Mouse (Mus musculus) lung, embryonic 15.5 days (tissue): ENCODE measurements around the gene C8b. TPM values are rescaled to one million over a fixed set of nuclear protein-coding genes. Genes with fewer than 3 reads are reported as not detected.

Source experiments
- ATAC-seq: fragments of 200-750 bp; cut with Nextera tagmentation; 2 replicates; pipeline ENCODE4 v1.8.0; 2017; ENCODE audit warnings: moderate number of reproducible peaks, borderline replicate concordance; ENCODE audit not compliant: low FRiP score, low TSS enrichment; ENCODE audit errors: extremely low read depth
- H3K27ac ChIP-seq: fragments of 300-500 bp; sonication (generic); 2 replicates; pipeline ENCODE4 v1.5.1; 2015; ENCODE audit warnings: moderate library complexity, mild to moderate bottlenecking, inconsistent platforms
- H3K27me3 ChIP-seq: fragments of 300-500 bp; sonication (generic); 2 replicates; pipeline ENCODE4 v1.6.1; 2015; ENCODE audit warnings: inconsistent platforms
- H3K36me3 ChIP-seq: fragments of 300-500 bp; sonication (generic); 2 replicates; pipeline ENCODE4 v1.6.1; 2015; ENCODE audit warnings: inconsistent platforms
- H3K4me1 ChIP-seq: fragments of 300-500 bp; sonication (generic); 2 replicates; pipeline ENCODE4 v1.6.1; 2015; ENCODE audit warnings: inconsistent platforms
- H3K4me2 ChIP-seq: fragments of 300-500 bp; sonication (generic); 2 replicates; pipeline ENCODE4 v1.6.1; 2015; ENCODE audit warnings: inconsistent platforms, mild to moderate bottlenecking, moderate library complexity
- H3K4me3 ChIP-seq: fragments of 300-500 bp; sonication (generic); 2 replicates; pipeline ENCODE4 v1.5.1; 2015; ENCODE audit warnings: mild to moderate bottlenecking, inconsistent platforms
- H3K9ac ChIP-seq: fragments of 300-500 bp; sonication (generic); 2 replicates; pipeline ENCODE4 v1.6.1; 2015; ENCODE audit warnings: inconsistent platforms
- H3K9me3 ChIP-seq: fragments of 300-500 bp; sonication (generic); 2 replicates; pipeline ENCODE4 v1.6.1; 2016; ENCODE audit warnings: inconsistent platforms
- WGBS: fragments of 180-500 bp; shearing (Covaris S2); methylation state at CpG from one replicate; pipeline ENCODE4 v1.1.7; 2015; 5-methylcytosine and 5-hydroxymethylcytosine counted together
- polyA plus RNA-seq: library from polyadenylated mRNA; unstranded; fragments of >200 nt; fragmentation: Nextera tagmentation; extraction: Ambion mirVana; gene quantifications from 2 replicates; pipeline ENCODE4 v1.2.1, GENCODE M21; 2015

The C8b gene
- polyA plus RNA-seq, 1 experiment from 2014 or later = 0.06 TPM

DNA sequence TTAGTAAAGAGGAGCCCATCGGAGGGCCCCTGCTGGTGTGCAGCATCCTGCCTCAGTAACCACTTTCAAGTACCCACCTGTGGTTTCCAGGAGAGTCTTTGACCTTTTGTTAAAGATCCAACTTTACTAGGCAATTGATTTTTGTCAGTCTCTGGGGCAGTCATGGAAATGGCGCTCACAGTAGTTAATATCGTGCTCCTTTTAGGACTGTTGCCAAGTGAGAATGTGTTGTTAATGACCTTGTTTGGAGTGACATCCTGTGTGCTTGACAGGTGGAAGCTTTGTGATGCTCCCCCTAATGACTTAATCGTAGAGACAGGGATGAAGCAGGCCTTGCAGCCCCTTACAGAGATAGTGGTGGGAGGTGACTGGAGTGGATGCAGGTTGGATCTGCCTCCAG is 4.2 kb downstream of the C8b start:
- no peak overlapping the region for H3K9ac ChIP-seq
- WGBS = 34% methylated on average over 4 of the region's 4 CpGs

GRCm38 (mm10) chr4:104775601-104776000 is 9.5 kb downstream of the C8b start:
- Histone ChIP-seq H3K4me2 (no peak overlapping the region), H3K4me3 (no peak overlapping the region), H3K36me3 (no peaks in the 10 kb centered on the region), H3K9me3 (no peaks in the 10 kb centered on the region), H3K9ac (no peak overlapping the region), H3K4me1 (no peaks in the 10 kb centered on the region), H3K27me3 (no peaks in the 10 kb centered on the region), H3K27ac (no peak overlapping the region)
- ATAC-seq = no peak
- WGBS = 68% methylated on average over 3 of the region's 3 CpGs

More for the DNA sequence above, 4.2 kb downstream of the C8b start:
- H3K4me2 ChIP-seq = no peak overlapping the region
- no peak overlapping the region for H3K27ac ChIP-seq
- no peaks in the 10 kb centered on the region for H3K36me3 ChIP-seq
- no peaks in the 10 kb centered on the region for H3K9me3 ChIP-seq
- no peak overlapping the region for H3K4me3 ChIP-seq
- H3K27me3 ChIP-seq = no peaks in the 10 kb centered on the region
- no peaks in the 10 kb centered on the region for H3K4me1 ChIP-seq
- ATAC-seq = no peak

DNA sequence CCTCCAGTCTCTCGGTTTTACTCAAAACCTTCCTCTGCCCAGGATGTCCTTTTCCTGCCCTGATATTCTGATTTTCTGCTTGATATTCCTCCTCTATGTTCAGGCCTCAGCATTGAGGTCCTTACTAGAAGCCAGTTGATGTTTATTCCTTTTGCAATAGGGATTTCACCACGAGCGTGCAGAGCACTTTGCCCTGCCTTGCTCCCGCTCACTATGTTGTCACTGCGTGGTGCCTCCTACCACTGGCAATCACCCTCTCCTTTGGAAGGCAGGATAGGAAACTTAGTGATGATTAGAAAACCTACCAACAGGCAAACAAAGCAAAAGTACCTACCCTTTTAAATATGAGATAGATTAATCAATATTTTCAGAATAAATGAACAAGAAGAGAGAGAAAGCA is 13.3 kb downstream of the C8b start:
- 77% methylated on average over 5 of the region's 5 CpGs for WGBS
- Histone ChIP-seq H3K27me3 (no peaks in the 10 kb centered on the region), H3K4me1 (no peaks in the 10 kb centered on the region), H3K4me3 (no peak overlapping the region), H3K36me3 (no peaks in the 10 kb centered on the region), H3K27ac (no peak overlapping the region), H3K9ac (no peak overlapping the region), H3K9me3 (no peaks in the 10 kb centered on the region), H3K4me2 (no peak overlapping the region)
- no peak for ATAC-seq

- no peak for ATAC-seq
- H3K4me2 ChIP-seq = no peak overlapping the region
- H3K9me3 ChIP-seq = no peaks in the 10 kb centered on the region
- no peaks in the 10 kb centered on the region for H3K36me3 ChIP-seq
- no peak overlapping the region for H3K27ac ChIP-seq
- no peaks in the 10 kb centered on the region for H3K4me1 ChIP-seq
- H3K9ac ChIP-seq = no peak overlapping the region
- H3K27me3 ChIP-seq = no peaks in the 10 kb centered on the region
- 88% methylated on average over 3 of the region's 3 CpGs for WGBS
- no peak overlapping the region for H3K4me3 ChIP-seq
Measured at GRCm38 (mm10) chr4:104781441-104781840, 15.3 kb downstream of the C8b start.

GRCm38 (mm10) chr4:104782346-104782745 is 16.2 kb downstream of the C8b start:
- no peak for ATAC-seq
- H3K9ac ChIP-seq = no peak overlapping the region
- H3K4me3 ChIP-seq = no peak overlapping the region
- H3K9me3 ChIP-seq = no peaks in the 10 kb centered on the region
- no peaks in the 10 kb centered on the region for H3K4me1 ChIP-seq
- WGBS = 73% methylated on average over 4 of the region's 4 CpGs
- H3K4me2 ChIP-seq = no peak overlapping the region
- no peaks in the 10 kb centered on the region for H3K27me3 ChIP-seq
- no peak overlapping the region for H3K27ac ChIP-seq
- no peaks in the 10 kb centered on the region for H3K36me3 ChIP-seq

GRCm38 (mm10) chr4:104792111-104792510 is 26.0 kb downstream of the C8b start:
- Histone ChIP-seq H3K4me1 (no peaks in the 10 kb centered on the region), H3K4me2 (no peak overlapping the region), H3K27ac (no peak overlapping the region), H3K9me3 (no peaks in the 10 kb centered on the region), H3K4me3 (no peak overlapping the region), H3K9ac (no peak overlapping the region), H3K36me3 (no peaks in the 10 kb centered on the region), H3K27me3 (no peaks in the 10 kb centered on the region)
- 79% methylated on average over 4 of the region's 4 CpGs for WGBS
- ATAC-seq = no peak

- Histone ChIP-seq H3K9me3 (no peaks in the 10 kb centered on the region), H3K36me3 (no peaks in the 10 kb centered on the region), H3K9ac (no peak overlapping the region), H3K27ac (no peak overlapping the region), H3K27me3 (no peaks in the 10 kb centered on the region), H3K4me2 (no peak overlapping the region), H3K4me3 (no peak overlapping the region), H3K4me1 (no peaks in the 10 kb centered on the region)
- ATAC-seq = no peak
- WGBS = 82% methylated on average over 9 of the region's 9 CpGs
Measured at GRCm38 (mm10) chr4:104798951-104799350, 32.8 kb downstream of the C8b start.

DNA sequence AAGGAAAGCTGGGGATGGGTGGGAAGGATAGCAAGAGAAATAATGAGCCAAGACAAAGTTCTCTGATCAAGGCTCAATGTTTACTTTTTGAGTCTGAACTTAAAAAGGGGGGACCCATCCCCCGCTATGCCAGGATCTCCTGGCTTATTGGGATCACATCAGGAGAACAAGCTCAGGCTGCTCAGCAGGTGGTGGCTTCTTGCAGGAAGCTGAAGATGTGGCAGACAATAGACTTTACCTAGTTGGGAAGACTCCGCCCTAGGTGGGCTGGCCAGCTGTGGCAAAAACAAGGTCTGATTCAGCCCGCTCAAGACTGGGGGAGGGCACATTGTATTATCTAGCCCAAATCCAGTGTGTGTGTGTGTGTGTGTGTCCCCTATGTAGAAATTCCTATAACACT is 35.5 kb downstream of the C8b start:
- Histone ChIP-seq H3K36me3 (no peaks in the 10 kb centered on the region), H3K27me3 (no peaks in the 10 kb centered on the region), H3K4me2 (no peak overlapping the region), H3K4me3 (no peak overlapping the region), H3K9me3 (no peaks in the 10 kb centered on the region), H3K9ac (no peak overlapping the region), H3K27ac (no peak overlapping the region), H3K4me1 (no peaks in the 10 kb centered on the region)
- 89% methylated on average over 3 of the region's 3 CpGs for WGBS
- ATAC-seq = no peak

- Histone ChIP-seq H3K36me3 (no peaks in the 10 kb centered on the region), H3K4me2 (no peak overlapping the region), H3K9ac (no peak overlapping the region), H3K4me3 (no peak overlapping the region), H3K4me1 (no peaks in the 10 kb centered on the region), H3K27ac (no peak overlapping the region), H3K27me3 (no peaks in the 10 kb centered on the region), H3K9me3 (no peaks in the 10 kb centered on the region)
- no peak for ATAC-seq
- 48% methylated on average over 4 of the region's 4 CpGs for WGBS
Measured at GRCm38 (mm10) chr4:104804100-104804499, 38.0 kb downstream of the C8b start.

- no peaks in the 10 kb centered on the region for H3K9me3 ChIP-seq
- 72% methylated on average over 19 of the region's 19 CpGs for WGBS
- H3K27me3 ChIP-seq = no peaks in the 10 kb centered on the region
- no peak overlapping the region for H3K27ac ChIP-seq
- no peaks in the 10 kb centered on the region for H3K36me3 ChIP-seq
- no peak overlapping the region for H3K9ac ChIP-seq
- H3K4me1 ChIP-seq = no peaks in the 10 kb centered on the region
- H3K4me3 ChIP-seq = no peak overlapping the region
- ATAC-seq = no peak
- no peak overlapping the region for H3K4me2 ChIP-seq
Measured at GRCm38 (mm10) chr4:104805414-104806257, 39.5 kb downstream of the C8b start.

- Histone ChIP-seq H3K27me3 (no peaks in the 10 kb centered on the region), H3K4me1 (no peaks in the 10 kb centered on the region), H3K4me3 (no peak overlapping the region), H3K27ac (no peak overlapping the region), H3K4me2 (no peak overlapping the region), H3K9me3 (no peaks in the 10 kb centered on the region), H3K36me3 (no peaks in the 10 kb centered on the region), H3K9ac (no peak overlapping the region)
- 28% methylated on average over 10 of the region's 10 CpGs for WGBS
- ATAC-seq = no peak
Measured at GRCm38 (mm10) chr4:104810710-104811286, 44.7 kb downstream of the C8b start.

DNA sequence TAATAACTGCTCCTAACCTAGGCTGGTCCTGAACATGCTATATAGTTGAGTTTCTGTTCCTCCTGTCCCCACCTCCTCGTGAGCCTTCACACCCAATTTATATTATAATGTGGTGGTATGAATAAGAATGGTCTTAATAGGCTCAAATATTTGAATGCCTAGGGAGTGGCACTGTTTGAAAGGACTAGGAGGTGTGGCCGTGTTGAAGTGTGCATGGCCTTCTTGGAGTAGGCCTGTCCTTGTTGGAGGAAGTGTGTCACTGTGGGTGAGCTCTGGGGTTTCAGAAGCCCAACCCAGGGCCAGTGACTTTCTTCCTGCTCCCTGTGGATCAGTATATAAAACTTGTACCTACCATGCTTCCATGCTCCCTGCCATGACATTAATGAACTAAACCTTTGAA is 47.5 kb downstream of the C8b start:
- WGBS = 81% methylated on average over 2 of the region's 2 CpGs
- Histone ChIP-seq H3K4me3 (no peak overlapping the region), H3K36me3 (no peaks in the 10 kb centered on the region), H3K27me3 (no peaks in the 10 kb centered on the region), H3K27ac (no peak overlapping the region), H3K9me3 (no peaks in the 10 kb centered on the region), H3K9ac (no peak overlapping the region), H3K4me2 (no peak overlapping the region), H3K4me1 (no peaks in the 10 kb centered on the region)
- no peak for ATAC-seq
